Mouse (Mus musculus) lung, embryonic 16.5 days (tissue): ENCODE data around the gene Fam136a. TPM values are rescaled to one million over a fixed set of nuclear protein-coding genes. Genes with fewer than 3 reads are reported as not detected.
A peak's percentile ranks its signal among the peaks of the same experiment; 100 is the strongest.
"Not testable (repeated sequence)": the region's sequence is repeated elsewhere in the genome, so short reads cannot be mapped to it uniquely, and the experiment has no call there.

ENCODE experiments used
- ATAC-seq: fragments of 200-750 bp; cut with Nextera tagmentation; 2 replicates; pipeline ENCODE4 v1.8.0; 2017; ENCODE audit warnings: low read depth, mild to moderate bottlenecking, moderate library complexity
- H3K27ac ChIP-seq: fragments of 300-500 bp; sonication (generic); 2 replicates; pipeline ENCODE4 v1.5.1; 2014; ENCODE audit warnings: mild to moderate bottlenecking, control low read depth, low read length
- H3K27me3 ChIP-seq: fragments of 300-500 bp; sonication (generic); 2 replicates; pipeline ENCODE4 v1.6.1; 2014; ENCODE audit warnings: low read depth, low read length, mixed read lengths; ENCODE audit not compliant: control insufficient read depth, insufficient read depth
- H3K36me3 ChIP-seq: fragments of 300-500 bp; sonication (generic); 2 replicates; pipeline ENCODE4 v1.6.1; 2014; ENCODE audit warnings: low read length; ENCODE audit not compliant: control insufficient read depth, insufficient read depth
- H3K4me1 ChIP-seq: fragments of 300-500 bp; sonication (generic); replicated peaks from 2 replicates; pipeline ENCODE4 v1.6.1; 2014; ENCODE audit warnings: low read length, mixed read lengths; ENCODE audit not compliant: control insufficient read depth, insufficient read depth
- H3K4me2 ChIP-seq: fragments of 300-500 bp; sonication (generic); 2 replicates; pipeline ENCODE4 v1.6.1; 2014; ENCODE audit warnings: low read depth, low read length, control low read depth
- H3K4me3 ChIP-seq: fragments of 300-500 bp; sonication (generic); 2 replicates; pipeline ENCODE4 v1.5.1; 2014; ENCODE audit warnings: mild to moderate bottlenecking, low read length, control low read depth
- H3K9ac ChIP-seq: fragments of 300-500 bp; sonication (generic); 2 replicates; pipeline ENCODE4 v1.6.1; 2014; ENCODE audit warnings: low read length, control low read depth
- H3K9me3 ChIP-seq: fragments of 300-500 bp; sonication (generic); 2 replicates; pipeline ENCODE4 v1.6.1; 2016; ENCODE audit warnings: low read length; ENCODE audit not compliant: control insufficient read depth
- WGBS: fragments of 180-500 bp; shearing (Covaris S2); extraction: QIAGEN DNeasy Blood & Tissue Kit; methylation state at CpG from one replicate; pipeline ENCODE4 v1.1.7; 2014; 5-methylcytosine and 5-hydroxymethylcytosine counted together
- polyA plus RNA-seq: library from polyadenylated mRNA; unstranded; fragments of >200 nt; fragmentation: Nextera tagmentation; extraction: Ambion mirVana; gene quantifications from 2 replicates; pipeline ENCODE4 v1.2.1, GENCODE M21; 2015

Gene Fam136a
- polyA plus RNA-seq, 1 experiment from 2014 or later = 98.7 TPM

GRCm38 (mm10) chr6:86371950-86372516 is 6.6 kb downstream of the Fam136a start:
- Histone ChIP-seq H3K27ac (no peak overlapping the region; the same call in 1 of the 2 replicates), H3K27me3 (no peaks in the 10 kb centered on the region), H3K4me1 (peaks cover 17% of the 10 kb centered on the region), H3K9me3 (no peaks in the 10 kb centered on the region), H3K36me3 (peaks cover 7% of the 10 kb centered on the region), H3K4me3 (peak overlapping the region; percentile 77), H3K4me2 (peak overlapping the region; percentile 80), H3K9ac (peak overlapping the region; percentile 83)
- 3% methylated on average over 12 of the region's 12 CpGs for WGBS
- no peak for ATAC-seq

- H3K4me3 ChIP-seq = no peak overlapping the region
Observed at GRCm38 (mm10) chr6:86373556-86373955, 8.1 kb downstream of the Fam136a start.

GRCm38 (mm10) chr6:86378341-86378740 is 12.9 kb downstream of the Fam136a start:
- H3K4me1 ChIP-seq = no peaks in the 10 kb centered on the region
- no peak overlapping the region for H3K4me3 ChIP-seq
- no peak overlapping the region for H3K27ac ChIP-seq
- H3K27me3 ChIP-seq = no peaks in the 10 kb centered on the region
- peaks cover 23% of the 10 kb centered on the region for H3K36me3 ChIP-seq
- 91% methylated on average over 3 of the region's 3 CpGs for WGBS
- H3K9ac ChIP-seq = no peak overlapping the region
- no peak overlapping the region for H3K4me2 ChIP-seq
- no peak for ATAC-seq
- H3K9me3 ChIP-seq = no peaks in the 10 kb centered on the region

More at GRCm38 (mm10) chr6:86373556-86373955, 8.1 kb downstream of the Fam136a start:
- H3K4me2 ChIP-seq = no peak overlapping the region
- WGBS = 90% methylated on average over 6 of the region's 6 CpGs
- peaks cover 17% of the 10 kb centered on the region for H3K4me1 ChIP-seq
- no peak for ATAC-seq
- H3K27ac ChIP-seq = no peak overlapping the region
- no peak overlapping the region for H3K9ac ChIP-seq
- H3K36me3 ChIP-seq = peaks cover 18% of the 10 kb centered on the region
- H3K27me3 ChIP-seq = no peaks in the 10 kb centered on the region
- H3K9me3 ChIP-seq = no peaks in the 10 kb centered on the region

- peaks cover 23% of the 10 kb centered on the region for H3K36me3 ChIP-seq
- H3K9me3 ChIP-seq, H3K4me1 ChIP-seq, H3K27me3 ChIP-seq, H3K4me2 ChIP-seq, ATAC-seq, H3K27ac ChIP-seq, H3K4me3 ChIP-seq, H3K9ac ChIP-seq: not testable (repeated sequence)
- 72% methylated on average over 6 of the region's 8 CpGs for whole genome bisulfite sequencing
Observed at GRCm38 (mm10) chr6:86380112-86380511, 14.7 kb downstream of the Fam136a start.

GRCm38 (mm10) chr6:86382551-86382950 is 17.1 kb downstream of the Fam136a start:
- peaks cover 19% of the 10 kb centered on the region for H3K36me3 ChIP-seq
- no peak for ATAC-seq
- H3K4me2 ChIP-seq = no peak overlapping the region
- no peaks in the 10 kb centered on the region for H3K4me1 ChIP-seq
- H3K27me3 ChIP-seq = no peaks in the 10 kb centered on the region
- H3K27ac ChIP-seq = no peak overlapping the region
- no peak overlapping the region for H3K9ac ChIP-seq
- H3K4me3 ChIP-seq = no peak overlapping the region
- H3K9me3 ChIP-seq = no peaks in the 10 kb centered on the region

- Histone ChIP-seq H3K36me3 (peaks cover 19% of the 10 kb centered on the region), H3K9ac (no peak overlapping the region), H3K4me2 (no peak overlapping the region), H3K4me1 (no peaks in the 10 kb centered on the region), H3K27ac (no peak overlapping the region), H3K27me3 (no peaks in the 10 kb centered on the region), H3K9me3 (no peaks in the 10 kb centered on the region), H3K4me3 (no peak overlapping the region)
- ATAC-seq = no peak
- WGBS = 41% methylated on average over 16 of the region's 16 CpGs
Observed at GRCm38 (mm10) chr6:86383370-86383769, 17.9 kb downstream of the Fam136a start.

GRCm38 (mm10) chr6:86384692-86385091 is 19.2 kb downstream of the Fam136a start:
- Histone ChIP-seq H3K9me3 (no peaks in the 10 kb centered on the region), H3K4me1 (no peaks in the 10 kb centered on the region), H3K36me3 (peaks cover 19% of the 10 kb centered on the region), H3K9ac (no peak overlapping the region), H3K27ac (no peak overlapping the region), H3K27me3 (no peaks in the 10 kb centered on the region), H3K4me3 (no peak overlapping the region), H3K4me2 (no peak overlapping the region)
- 62% methylated on average over 4 of the region's 4 CpGs for WGBS
- no peak for ATAC-seq

GRCm38 (mm10) chr6:86385362-86386104 is 20.1 kb downstream of the Fam136a start:
- no peak overlapping the region for H3K9ac ChIP-seq

GRCm38 (mm10) chr6:86387313-86387712 is 21.9 kb downstream of the Fam136a start:
- Histone ChIP-seq H3K27me3 (no peaks in the 10 kb centered on the region), H3K36me3 (peaks cover 43% of the 10 kb centered on the region), H3K9ac (no peak overlapping the region), H3K4me1 (no peaks in the 10 kb centered on the region), H3K27ac (no peak overlapping the region), H3K9me3 (no peaks in the 10 kb centered on the region), H3K4me3 (no peak overlapping the region), H3K4me2 (no peak overlapping the region)
- ATAC-seq = no peak
- 82% methylated on average over 12 of the region's 12 CpGs for WGBS

More at GRCm38 (mm10) chr6:86385362-86386104, 20.1 kb downstream of the Fam136a start:
- 66% methylated on average over 5 of the region's 5 CpGs for WGBS
- Histone ChIP-seq H3K27ac (no peak overlapping the region), H3K4me1 (no peaks in the 10 kb centered on the region), H3K4me3 (no peak overlapping the region), H3K27me3 (no peaks in the 10 kb centered on the region), H3K9me3 (no peaks in the 10 kb centered on the region), H3K36me3 (peaks cover 25% of the 10 kb centered on the region), H3K4me2 (no peak overlapping the region)
- ATAC-seq = no peak; the same call in 1 of the 2 replicates
